Mouse (Mus musculus) lung, postnatal 25 days (tissue): Measurements from ENCODE around the gene Zfp202.
"Not testable (repeated sequence)": the region's sequence is repeated elsewhere in the genome, so short reads cannot be mapped to it uniquely, and the experiment has no call there.

ENCODE experiments used
- DNase-seq: peaks from one replicate; pipeline ENCODE4 v3.0.0; 2022; ENCODE audit warnings: low spot score

Gene Zfp202

DNA sequence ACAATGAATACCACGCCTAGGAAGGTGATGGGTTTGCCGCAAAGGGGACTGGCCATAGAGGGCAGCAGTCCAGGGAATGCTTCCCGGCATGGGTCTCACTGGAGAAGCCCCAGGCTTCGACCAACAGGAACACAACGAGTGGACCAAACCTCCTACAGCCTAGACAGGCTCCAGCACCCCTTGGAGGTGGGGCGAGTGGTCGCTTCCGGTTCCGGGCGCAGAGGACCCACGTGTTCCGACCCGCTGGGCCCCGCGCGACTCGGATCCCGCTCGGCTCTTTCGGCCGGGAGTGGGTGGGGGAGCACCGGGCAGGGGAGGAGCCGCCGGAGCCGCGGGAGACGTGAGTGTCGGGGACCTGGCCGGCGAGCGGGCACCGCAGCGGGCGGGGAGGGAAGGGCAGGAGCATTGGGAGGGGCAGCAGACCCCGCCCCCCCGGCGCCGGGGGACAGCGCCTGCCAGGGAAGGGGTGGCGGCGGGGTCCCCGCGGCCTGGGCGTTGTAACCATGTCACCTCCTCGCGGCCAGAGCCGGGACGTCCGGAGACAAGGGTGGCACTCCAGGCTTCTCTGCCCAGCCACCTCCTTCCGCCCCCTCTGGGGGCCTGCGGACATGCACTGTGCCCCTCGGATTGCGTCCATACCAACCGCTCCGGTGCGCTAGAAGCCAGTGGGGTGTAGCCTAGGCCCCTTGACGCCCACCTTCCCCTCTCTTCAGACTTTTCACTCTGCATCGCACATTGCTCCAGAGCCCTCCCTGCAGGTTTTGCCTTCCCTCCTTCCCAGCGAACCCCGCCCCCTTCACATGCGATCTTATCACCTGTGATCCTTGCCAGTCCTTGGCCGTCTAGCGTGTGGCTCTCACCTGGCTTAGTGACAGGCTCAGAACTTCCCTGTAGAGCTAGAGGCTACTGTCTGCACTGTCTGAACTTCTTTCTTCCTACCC, at the start of gene Zfp202:
Gene Zfp202 (plus strand): TSS at position 219 of the 941 bp plus-strand sequence.
- DNase-seq: peak; percentile 86

- no peak for DNase-seq
These were observed 36.9 kb upstream of the Zfp202 start for GRCm38 (mm10) chr9:40155118-40155644.

GRCm38 (mm10) chr9:40166446-40166845, 25.7 kb upstream of the Zfp202 start:
- DNase-seq: peak; percentile 6

DNA sequence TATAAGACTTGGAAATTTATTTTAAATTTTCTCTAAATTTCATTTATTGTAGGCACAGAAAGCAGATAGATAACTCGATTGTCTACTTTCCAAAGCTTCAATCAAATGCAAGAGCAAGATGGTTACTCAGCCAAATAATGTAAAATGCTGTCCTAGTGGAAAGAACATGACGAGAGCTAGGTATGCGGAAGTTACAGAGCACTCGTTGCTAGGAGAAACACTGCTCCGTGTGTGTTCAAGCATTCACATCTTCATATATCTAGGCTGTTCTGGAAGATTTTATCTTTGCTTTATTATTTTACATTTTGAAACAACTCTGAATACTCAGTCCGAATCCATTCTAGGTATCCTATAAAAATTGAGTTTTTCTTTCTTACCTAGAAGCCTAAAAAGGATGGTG, 15.1 kb upstream of the Zfp202 start:
- DNase-seq: no peak

DNA sequence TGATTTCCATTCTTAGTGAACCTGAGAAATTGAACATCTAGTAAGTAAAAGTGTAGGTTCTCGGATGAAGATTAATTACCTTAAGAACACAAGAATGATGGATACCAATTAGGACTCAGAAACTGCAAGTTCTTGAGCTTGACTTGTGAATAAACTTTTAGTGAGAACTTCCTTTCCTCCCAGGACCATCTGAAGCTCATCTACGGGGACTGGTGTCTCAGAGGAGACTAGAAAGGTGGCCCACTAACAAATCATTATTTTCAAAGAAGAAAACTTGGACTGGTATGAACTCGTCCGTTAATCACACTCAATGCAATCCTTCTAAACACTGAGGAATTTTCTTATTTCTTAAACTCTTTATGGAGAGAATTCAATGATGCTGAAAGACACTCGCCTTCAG, 11.5 kb upstream of the Zfp202 start, which contains the start of gene Olfr986:
Gene Olfr986 (plus strand): TSS at position 301 of the 400 bp plus-strand sequence.
- no peak for DNase-seq

- not testable (repeated sequence) for DNase-seq
These were observed 7.0 kb upstream of the Zfp202 start for GRCm38 (mm10) chr9:40185166-40185565.

- DNase-seq: no peak
These were observed 835 bp upstream of the Zfp202 start for GRCm38 (mm10) chr9:40191086-40191876.

DNA sequence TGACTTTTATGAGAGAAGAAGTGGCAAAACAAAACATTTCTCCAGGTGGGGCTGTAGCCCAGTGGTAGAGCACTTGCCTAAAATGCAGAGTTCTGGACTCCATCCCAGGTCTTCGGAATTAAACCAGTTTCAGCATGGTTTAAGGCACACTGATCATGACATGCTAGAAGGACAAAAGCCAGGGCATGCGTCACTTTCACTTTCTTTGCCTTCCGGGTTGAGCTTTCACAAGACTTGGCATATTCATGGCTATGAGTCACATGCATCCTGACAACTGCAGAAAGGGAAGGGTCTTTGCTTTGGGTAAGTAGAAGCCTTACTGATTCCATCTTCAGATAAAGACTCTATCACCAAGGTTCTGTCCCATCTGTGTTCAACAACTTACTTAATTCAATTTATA, 3.9 kb downstream of the Zfp202 start:
- peak; percentile 11 for DNase-seq

- no peak for DNase-seq
These were observed 14.4 kb downstream of the Zfp202 start for GRCm38 (mm10) chr9:40206546-40206950.

DNA sequence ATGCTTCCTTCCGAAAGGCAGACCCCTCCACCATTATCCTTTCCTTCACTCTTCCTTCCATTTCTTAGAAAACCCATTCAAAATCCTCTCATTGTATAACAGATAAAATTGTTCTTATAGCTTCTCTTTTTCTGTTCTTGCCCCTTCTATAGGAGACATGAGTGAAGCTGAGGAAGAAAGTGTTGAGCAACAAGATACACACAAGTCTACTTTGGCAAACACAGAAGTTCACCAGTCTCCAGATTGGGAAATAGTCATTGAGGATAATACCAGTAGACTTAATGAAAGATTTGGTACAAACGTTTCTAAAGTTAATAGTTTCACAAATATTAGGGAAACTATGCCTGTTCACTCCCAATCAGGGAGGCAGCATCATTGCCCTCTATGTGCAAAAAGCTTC, 18.6 kb downstream of the Zfp202 start:
- DNase-seq: no peak

DNA sequence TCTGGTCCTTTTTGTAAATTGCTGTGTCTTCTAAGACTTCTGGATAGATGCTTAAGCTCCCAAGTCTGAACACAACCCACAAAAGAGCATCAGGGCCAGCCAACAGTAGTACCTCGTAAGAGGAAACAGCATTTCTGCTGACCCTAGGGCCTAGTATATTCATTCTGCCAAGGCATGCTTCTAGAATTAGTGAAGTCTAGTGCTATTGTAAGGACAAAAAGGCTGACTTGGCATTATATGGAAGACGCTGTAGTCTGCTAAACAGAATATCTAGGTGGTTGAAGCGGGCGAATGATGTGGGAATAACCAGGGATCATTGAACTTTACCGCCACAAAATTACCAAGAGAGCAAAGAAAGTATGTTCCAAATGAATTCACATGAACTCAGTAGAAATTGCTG, 21.9 kb downstream of the Zfp202 start:
- DNase-seq: no peak

DNA sequence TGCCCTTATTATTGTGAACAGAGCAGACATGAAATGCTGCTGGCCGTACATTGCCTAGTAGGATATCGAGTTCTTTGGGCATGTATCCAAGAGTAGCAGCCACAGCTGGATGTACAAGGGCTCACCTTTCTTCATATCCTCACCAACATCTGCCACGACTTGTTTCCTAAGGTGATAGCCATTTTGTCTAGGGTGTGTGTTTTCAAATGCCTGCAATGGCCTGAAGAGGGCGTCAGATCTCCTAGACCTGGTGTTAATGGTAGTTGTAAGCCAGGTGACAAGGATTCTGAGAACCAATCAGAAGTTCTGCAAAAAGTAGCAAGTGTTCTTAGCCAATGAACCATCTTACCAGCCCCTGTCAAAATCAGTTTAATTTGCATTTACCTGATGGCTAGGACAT, 24.5 kb downstream of the Zfp202 start:
- no peak for DNase-seq

GRCm38 (mm10) chr9:40224289-40224688, 32.2 kb downstream of the Zfp202 start:
- no peak for DNase-seq

DNA sequence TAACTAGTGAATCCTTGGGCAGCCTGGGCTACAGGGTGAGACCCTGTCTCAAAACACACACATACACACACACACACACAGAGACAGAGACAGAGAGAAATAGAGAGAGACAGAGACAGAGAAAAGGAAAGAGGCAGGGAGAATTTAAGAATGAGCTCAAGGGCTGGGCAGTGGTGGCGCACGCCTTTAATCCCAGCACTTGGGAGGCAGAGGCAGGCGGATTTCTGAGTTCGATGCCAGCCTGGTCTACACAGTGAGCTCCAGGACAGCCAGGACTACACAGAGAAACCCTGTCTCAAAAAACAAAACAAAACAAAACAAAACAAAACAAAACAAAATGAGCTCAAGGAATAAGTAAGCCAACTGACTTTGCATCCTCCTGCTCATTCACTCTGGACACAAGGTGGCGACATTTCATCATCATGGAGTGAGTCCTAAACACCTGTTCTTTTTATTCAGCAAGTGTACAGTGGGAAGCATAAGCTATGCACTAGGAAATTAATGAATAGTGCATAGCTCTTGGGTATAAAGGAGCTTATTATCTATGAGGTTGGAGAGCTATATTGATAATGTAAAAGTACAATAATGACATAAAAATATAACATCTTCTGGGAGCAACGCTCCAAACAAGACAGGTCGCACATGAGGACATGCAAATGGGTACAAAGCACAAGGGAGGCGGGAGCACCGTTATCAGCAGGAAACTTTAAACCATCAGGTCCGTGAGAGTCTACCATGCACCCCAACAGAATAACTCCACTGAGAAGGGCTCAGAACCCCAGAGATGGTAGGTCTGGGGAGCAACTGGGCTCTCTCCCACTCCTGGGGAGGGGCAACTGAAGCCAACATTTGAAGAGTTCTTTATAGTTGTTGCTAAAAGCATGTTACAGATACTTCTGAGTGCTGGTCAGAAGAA, 36.0 kb downstream of the Zfp202 start:
- DNase-seq: peak; percentile 42

DNA sequence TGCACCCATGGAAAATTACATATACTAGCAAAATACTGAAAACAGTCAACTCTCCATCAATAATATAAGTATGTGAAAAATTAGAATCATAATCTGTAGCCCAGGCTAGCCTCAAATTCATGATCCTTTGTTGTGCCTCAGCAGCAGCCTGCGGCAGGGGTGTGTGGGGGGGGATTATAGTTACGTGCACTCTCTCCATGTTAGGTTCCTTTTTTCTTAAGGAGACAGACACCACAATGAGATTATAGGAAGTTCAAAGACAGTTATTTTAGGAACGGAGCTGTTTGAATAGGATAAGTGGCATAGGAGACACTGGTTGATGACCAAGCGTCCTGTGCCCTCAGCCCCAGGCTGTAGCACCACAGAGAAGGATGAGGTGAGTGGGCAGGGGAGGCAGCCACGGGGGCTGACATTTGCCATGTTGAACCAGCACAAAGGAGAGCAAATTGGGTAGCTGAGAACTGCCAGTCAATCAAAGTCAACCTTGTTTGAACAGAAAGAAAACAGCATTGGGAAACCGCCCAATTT, 36.8 kb downstream of the Zfp202 start:
- DNase-seq: no peak

DNA sequence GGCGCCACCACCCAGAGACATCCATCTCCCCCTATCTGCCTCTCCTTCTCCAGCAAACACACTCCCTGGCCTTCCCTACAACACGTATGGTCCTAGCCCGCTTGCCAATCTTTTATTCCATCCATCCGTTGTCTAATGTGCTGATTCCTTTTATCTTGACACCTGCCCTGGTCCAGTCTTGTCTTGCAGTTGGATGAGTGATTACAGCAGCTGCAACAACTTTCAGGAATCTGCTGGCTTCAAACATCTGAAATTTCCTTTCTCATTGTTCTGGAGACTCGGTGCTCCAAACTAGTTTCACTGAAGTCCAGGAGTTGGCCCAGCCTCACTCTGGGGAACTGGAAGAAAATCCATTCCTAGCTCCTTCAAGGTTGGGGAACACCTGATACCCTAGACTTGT, 37.4 kb downstream of the Zfp202 start:
- no peak for DNase-seq

DNA sequence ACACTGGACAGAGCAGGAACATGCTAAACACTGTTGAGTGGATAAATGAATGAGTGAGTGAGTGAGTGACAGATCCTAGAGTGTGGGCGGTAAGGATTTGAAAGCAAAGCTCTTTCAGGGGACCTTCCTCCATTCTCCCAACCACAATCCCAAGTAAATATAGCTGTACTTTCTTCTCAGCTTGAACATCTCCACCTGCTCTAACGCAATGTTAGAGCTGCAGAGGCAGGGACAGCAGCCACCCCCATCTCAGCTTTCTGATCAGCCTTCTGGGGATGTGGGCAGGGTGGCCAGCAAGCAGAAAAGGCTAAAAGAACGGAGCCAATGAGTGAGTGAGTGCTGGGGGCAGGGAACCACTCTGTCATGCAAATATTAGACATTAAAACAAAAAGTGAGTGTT, 38.9 kb downstream of the Zfp202 start:
- no peak for DNase-seq

GRCm38 (mm10) chr9:40234233-40235072, 42.3 kb downstream of the Zfp202 start:
- no peak for DNase-seq

GRCm38 (mm10) chr9:40235220-40235619, 43.1 kb downstream of the Zfp202 start:
- DNase-seq: no peak

GRCm38 (mm10) chr9:40239749-40240148, 47.6 kb downstream of the Zfp202 start:
- DNase-seq: no peak
